Mouse (Mus musculus): ENCODE measurements around the gene Tex29. TPM values are rescaled to one million over a fixed set of nuclear protein-coding genes. Genes with fewer than 3 reads are reported as not detected.

Gene Tex29
- polyA plus RNA-seq (2021; fragmentation: Nextera tagmentation) = not detected in 2 replicates
- long read RNA-seq, experiment 1 = 0 reads
- long read RNA-seq, experiment 2 = 0 reads

DNA sequence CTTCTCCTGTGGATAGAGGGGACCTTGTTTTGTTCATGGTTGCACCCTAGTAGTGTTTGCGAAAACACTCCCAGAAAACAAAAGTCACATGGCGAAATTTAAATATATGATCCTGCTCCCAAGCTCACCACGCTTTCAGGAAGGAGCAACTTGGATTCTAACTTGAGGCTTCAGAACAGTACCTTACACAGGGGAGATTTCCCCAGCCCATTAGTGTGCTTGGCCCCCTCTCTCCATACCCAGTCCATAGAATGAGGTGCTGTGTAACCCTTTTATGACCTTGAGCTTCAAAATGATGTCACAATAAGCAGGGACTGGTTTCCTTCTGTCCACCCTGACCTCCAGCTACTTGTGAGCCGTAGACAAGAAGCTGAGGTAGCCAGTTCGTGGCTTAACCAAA, at the start of gene Tex29:
Gene Tex29 (plus strand): TSS at position 301 of the 400 bp plus-strand sequence.

Other genes with a start within 250 kb of the Tex29 start
- 9.6 and 10.8 TPM in 2 replicates for gene Ankrd10, start 204.7 kb upstream of the Tex29 start, polyA plus RNA-seq (2021; fragmentation: Nextera tagmentation)
- not detected in 2 replicates for gene 1700016D06Rik, start 139.4 kb upstream of the Tex29 start, polyA plus RNA-seq (2021; fragmentation: Nextera tagmentation)
- gene Arhgef7, start 112.8 kb upstream of the Tex29 start, polyA plus RNA-seq (2021; fragmentation: Nextera tagmentation) = 19.0 and 19.8 TPM in 2 replicates